Mouse (Mus musculus): ENCODE measurements at regions not wholly inside any gene's neighbourhood (a gene's known extent, or its start where the extent isn't known, plus 50 kb on each side); places are given as distances from the start of the nearest gene placed in this dataset.

- TF ChIP-seq CTCF (IDR thresholded peaks at IDR 0.05; ENCODE audit: extremely low read depth, insufficient read length, insufficient replicate concordance, low read depth, low read length) = no peak
- TF ChIP-seq POLR2A (IDR thresholded peaks at IDR 0.05; ENCODE audit: low read depth, low read length) = no peak
These were observed 196.8 kb downstream of the Sptssa start for GRCm38 (mm10) chr12:54459462-54460134.
